Mouse (Mus musculus) intestine, embryonic 16.5 days (tissue): ENCODE measurements around the gene Tmem211. TPM values are rescaled to one million over a fixed set of nuclear protein-coding genes. Genes with fewer than 3 reads are reported as not detected.

ENCODE experiments used
- ATAC-seq: fragments of 200-750 bp; cut with Nextera tagmentation; 2 replicates; pipeline ENCODE4 v1.8.0; 2017; ENCODE audit warnings: moderate TSS enrichment, moderate library complexity
- H3K27ac ChIP-seq: fragments of 300-500 bp; sonication (generic); 2 replicates; pipeline ENCODE4 v1.5.1; 2014; ENCODE audit warnings: mild to moderate bottlenecking, low read length
- H3K27me3 ChIP-seq: fragments of 300-500 bp; sonication (generic); replicated peaks from 2 replicates; pipeline ENCODE4 v1.6.1; 2014; ENCODE audit warnings: low read length, control low read depth, mixed read lengths; ENCODE audit not compliant: control insufficient read depth, insufficient read depth
- H3K36me3 ChIP-seq: fragments of 300-500 bp; sonication (generic); 2 replicates; pipeline ENCODE4 v1.6.1; 2014; ENCODE audit warnings: low read length, control low read depth; ENCODE audit not compliant: control insufficient read depth, insufficient read depth
- H3K4me1 ChIP-seq: fragments of 300-500 bp; sonication (generic); 2 replicates; pipeline ENCODE4 v1.6.1; 2014; ENCODE audit warnings: low read length, control low read depth, mixed read lengths; ENCODE audit not compliant: control insufficient read depth, insufficient read depth
- H3K4me2 ChIP-seq: fragments of 300-500 bp; sonication (generic); 2 replicates; pipeline ENCODE4 v1.6.1; 2014; ENCODE audit warnings: low read depth, low read length, control low read depth
- H3K4me3 ChIP-seq: fragments of 300-500 bp; sonication (generic); 2 replicates; pipeline ENCODE4 v1.5.1; 2014; ENCODE audit warnings: mild to moderate bottlenecking, low read length
- H3K9ac ChIP-seq: fragments of 300-500 bp; sonication (generic); 2 replicates; pipeline ENCODE4 v1.6.1; 2014; ENCODE audit warnings: low read depth, low read length
- H3K9me3 ChIP-seq: fragments of 300-500 bp; sonication (generic); 2 replicates; pipeline ENCODE4 v1.6.1; 2016; ENCODE audit warnings: low read length, control low read depth; ENCODE audit not compliant: control insufficient read depth
- WGBS: fragments of 180-500 bp; shearing (Covaris S2); extraction: QIAGEN DNeasy Blood & Tissue Kit; methylation state at CpG from one replicate; pipeline ENCODE4 v1.1.7; 2014; 5-methylcytosine and 5-hydroxymethylcytosine counted together
- polyA plus RNA-seq: library from polyadenylated mRNA; unstranded; fragments of >200 nt; fragmentation: Nextera tagmentation; extraction: Ambion mirVana; gene quantifications from 2 replicates; pipeline ENCODE4 v1.2.1, GENCODE M21; 2015

The Tmem211 gene
- polyA plus RNA-seq, 1 experiment from 2014 or later = 0.13 TPM

GRCm38 (mm10) chr5:113219450-113219849 is 7.3 kb upstream of the Tmem211 start:
- Histone ChIP-seq H3K4me3 (peak overlapping the region; percentile 79), H3K4me1 (peaks cover 24% of the 10 kb centered on the region), H3K4me2 (peak overlapping the region; percentile 96), H3K27me3 (no peaks in the 10 kb centered on the region), H3K9ac (peak overlapping the region; percentile 53), H3K27ac (peak overlapping the region; percentile 91), H3K9me3 (no peaks in the 10 kb centered on the region), H3K36me3 (no peaks in the 10 kb centered on the region)
- WGBS = 58% methylated on average over 6 of the region's 6 CpGs
- peak; percentile 70 for ATAC-seq

- no peaks in the 10 kb centered on the region for H3K27me3 ChIP-seq
- peak overlapping the region; percentile 79; the same call in 1 of the 2 replicates for H3K9ac ChIP-seq
- H3K36me3 ChIP-seq = no peaks in the 10 kb centered on the region
- H3K4me1 ChIP-seq = peaks cover 22% of the 10 kb centered on the region
- no peak for ATAC-seq
- peak overlapping the region; percentile 91 for H3K27ac ChIP-seq
- H3K9me3 ChIP-seq = no peaks in the 10 kb centered on the region
- peak overlapping the region; percentile 96 for H3K4me2 ChIP-seq
- WGBS = 52% methylated on average over 7 of the region's 7 CpGs
- H3K4me3 ChIP-seq = peak overlapping the region; percentile 79
Observed at GRCm38 (mm10) chr5:113219876-113220275, 6.8 kb upstream of the Tmem211 start.

GRCm38 (mm10) chr5:113220383-113221146 is 6.1 kb upstream of the Tmem211 start:
- H3K27ac ChIP-seq = peak overlapping the region; percentile 91
- H3K9me3 ChIP-seq = no peaks in the 10 kb centered on the region
- peak; percentile 47 for ATAC-seq
- peak overlapping the region; percentile 79 for H3K9ac ChIP-seq
- peak overlapping the region; percentile 79 for H3K4me3 ChIP-seq
- 1% methylated on average over 64 of the region's 64 CpGs for WGBS
- peaks cover 23% of the 10 kb centered on the region for H3K4me1 ChIP-seq
- H3K36me3 ChIP-seq = no peaks in the 10 kb centered on the region
- peak overlapping the region; percentile 96 for H3K4me2 ChIP-seq
- H3K27me3 ChIP-seq = no peaks in the 10 kb centered on the region

- Histone ChIP-seq H3K4me2 (peak within 1 kb of the TSS; percentile 96), H3K4me3 (peak within 1 kb of the TSS; percentile 79), H3K9ac (peak within 1 kb of the TSS; percentile 79), H3K27me3 (no peaks in the 10 kb centered on the region), H3K9me3 (no peaks in the 10 kb centered on the region), H3K27ac (peak within 1 kb of the TSS; percentile 91), H3K36me3 (no peaks in the 10 kb centered on the region), H3K4me1 (peaks cover 27% of the 10 kb centered on the region)
- 11% methylated on average over 36 of the region's 62 CpGs for WGBS
- ATAC-seq = peak; percentile 41
Observed at GRCm38 (mm10) chr5:113221147-113221865, 5.4 kb upstream of the Tmem211 start, which contains the start of gene 2900026A02Rik. Gene 2900026A02Rik, minus strand, starts transcription at chr5:113221236.

GRCm38 (mm10) chr5:113223888-113224287 is 2.8 kb upstream of the Tmem211 start:
- H3K4me1 ChIP-seq = peaks cover 17% of the 10 kb centered on the region
- no peaks in the 10 kb centered on the region for H3K27me3 ChIP-seq
- no peaks in the 10 kb centered on the region for H3K36me3 ChIP-seq
- ATAC-seq = no peak
- H3K27ac ChIP-seq = no peak overlapping the region
- H3K4me2 ChIP-seq = no peak overlapping the region
- H3K9ac ChIP-seq = no peak overlapping the region
- 48% methylated on average over 4 of the region's 4 CpGs for whole genome bisulfite sequencing
- no peaks in the 10 kb centered on the region for H3K9me3 ChIP-seq
- H3K4me3 ChIP-seq = no peak overlapping the region

DNA sequence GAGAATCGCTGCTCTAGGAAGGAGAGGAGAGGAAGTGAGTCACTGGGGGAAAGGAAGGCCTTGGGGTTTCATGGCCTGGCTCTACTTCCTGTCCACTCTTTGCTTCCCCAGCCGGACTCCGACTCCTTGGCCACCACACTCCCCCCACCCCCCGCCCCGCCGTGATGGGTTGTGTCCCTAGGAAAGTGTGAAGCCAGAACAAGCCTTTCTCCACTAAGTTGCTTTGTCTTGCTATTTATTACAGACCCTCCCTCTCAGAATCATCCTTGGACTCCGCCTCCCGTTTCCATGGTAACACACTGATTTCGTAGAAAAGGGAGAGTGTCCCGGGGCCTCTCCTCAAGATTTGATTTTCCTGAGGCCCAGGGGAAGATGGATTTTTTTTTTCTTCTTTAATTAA is 1.4 kb upstream of the Tmem211 start:
- Histone ChIP-seq H3K9ac (no peak overlapping the region), H3K4me1 (peaks cover 16% of the 10 kb centered on the region), H3K4me2 (no peak overlapping the region), H3K27me3 (no peaks in the 10 kb centered on the region), H3K4me3 (no peak overlapping the region), H3K27ac (no peak overlapping the region), H3K36me3 (no peaks in the 10 kb centered on the region), H3K9me3 (no peaks in the 10 kb centered on the region)
- ATAC-seq = no peak
- WGBS = 31% methylated on average over 10 of the region's 10 CpGs

GRCm38 (mm10) chr5:113225686-113226435 is 848 bp upstream of the Tmem211 start:
- Histone ChIP-seq H3K4me1 (peaks cover 16% of the 10 kb centered on the region), H3K27ac (peak overlapping the region; percentile 10; the same call in 1 of the 2 replicates), H3K9ac (peak overlapping the region; percentile 66; the same call in 1 of the 2 replicates), H3K4me3 (peak overlapping the region; percentile 31; the same call in 1 of the 2 replicates), H3K4me2 (peak overlapping the region; percentile 59), H3K27me3 (no peaks in the 10 kb centered on the region), H3K36me3 (no peaks in the 10 kb centered on the region), H3K9me3 (no peaks in the 10 kb centered on the region)
- ATAC-seq = no peak
- WGBS = 26% methylated on average over 25 of the region's 25 CpGs

- 64% methylated on average over 5 of the region's 5 CpGs for WGBS
- no peak overlapping the region for H3K4me3 ChIP-seq
- ATAC-seq = peak; percentile 81
- H3K4me2 ChIP-seq = no peak overlapping the region
- no peaks in the 10 kb centered on the region for H3K27me3 ChIP-seq
- H3K4me1 ChIP-seq = peaks cover 16% of the 10 kb centered on the region
- H3K9ac ChIP-seq = no peak overlapping the region
- no peaks in the 10 kb centered on the region for H3K36me3 ChIP-seq
- H3K27ac ChIP-seq = peak overlapping the region; percentile 35; the same call in 1 of the 2 replicates
- no peaks in the 10 kb centered on the region for H3K9me3 ChIP-seq
Observed at GRCm38 (mm10) chr5:113230196-113230595, 3.5 kb downstream of the Tmem211 start.
